Mouse (Mus musculus) C2C12 (cell line): Measurements from ENCODE around the gene H3f3a. TPM values are rescaled to one million over a fixed set of nuclear protein-coding genes. Genes with fewer than 3 reads are reported as not detected.

Experiments used
- H3K27me3 ChIP-seq: one replicate; pipeline ENCODE4 v1.6.1; 2011; ENCODE audit not compliant: control insufficient read depth, insufficient read depth, insufficient read length
- H3K36me3 ChIP-seq: one replicate; pipeline ENCODE4 v1.6.1; 2011; ENCODE audit not compliant: control insufficient read depth, insufficient read depth
- H3K4me3 ChIP-seq: one replicate; pipeline ENCODE4 v1.5.1; 2011; ENCODE audit warnings: mild to moderate bottlenecking, control low read depth; ENCODE audit not compliant: poor library complexity, insufficient read depth, severe bottlenecking
- H3K79me2 ChIP-seq: one replicate; pipeline ENCODE4 v1.6.1; 2011; ENCODE audit not compliant: control insufficient read depth, insufficient read depth
- H3K79me3 ChIP-seq: one replicate; pipeline ENCODE4 v1.6.1; 2011; ENCODE audit warnings: low read depth, control low read depth
- H3ac ChIP-seq: one replicate; pipeline ENCODE3; 2011; ENCODE audit warnings: low read depth; ENCODE audit not compliant: control insufficient read depth, insufficient read length
- CEBPB ChIP-seq: IDR thresholded peaks from one replicate; pipeline ENCODE4 v1.6.1; 2011; ENCODE audit warnings: low read depth, mild to moderate bottlenecking, control low read depth, moderate library complexity
- CTCF ChIP-seq: IDR thresholded peaks from one replicate; pipeline ENCODE4 v1.5.1; 2011; ENCODE audit not compliant: control insufficient read depth, insufficient read depth, insufficient read length
- FOSL1 ChIP-seq: IDR thresholded peaks from one replicate; pipeline ENCODE4 v1.8.0; 2011; ENCODE audit warnings: mild to moderate bottlenecking, low read length; ENCODE audit not compliant: poor library complexity, insufficient read depth, severe bottlenecking
- MAX ChIP-seq: IDR thresholded peaks from one replicate; pipeline ENCODE4 v1.6.1; 2011; ENCODE audit warnings: mild to moderate bottlenecking, control low read depth
- MYOD1 ChIP-seq: IDR thresholded peaks from one replicate; pipeline ENCODE4 v1.6.1; 2011; ENCODE audit warnings: low read depth; ENCODE audit not compliant: control insufficient read depth, insufficient read length
- MYOG ChIP-seq: IDR thresholded peaks from one replicate; pipeline ENCODE4 v1.6.1; 2011; ENCODE audit not compliant: control insufficient read depth, insufficient read length; ENCODE audit errors: extremely low read depth
- USF1 ChIP-seq: IDR thresholded peaks from one replicate; pipeline ENCODE4 v1.6.1; 2011; ENCODE audit warnings: low read depth, mild to moderate bottlenecking, control low read depth, moderate library complexity
- polyA plus RNA-seq: library from polyadenylated mRNA; unstranded; fragments of >200 nt; fragmentation: generic; extraction: Trizol; gene quantifications from one replicate; pipeline ENCODE4 v1.2.1, GENCODE M21; 2012; ENCODE audit warnings: missing spikeins

H3f3a gene
- polyA plus RNA-seq, 1 experiment = 570 TPM

DNA sequence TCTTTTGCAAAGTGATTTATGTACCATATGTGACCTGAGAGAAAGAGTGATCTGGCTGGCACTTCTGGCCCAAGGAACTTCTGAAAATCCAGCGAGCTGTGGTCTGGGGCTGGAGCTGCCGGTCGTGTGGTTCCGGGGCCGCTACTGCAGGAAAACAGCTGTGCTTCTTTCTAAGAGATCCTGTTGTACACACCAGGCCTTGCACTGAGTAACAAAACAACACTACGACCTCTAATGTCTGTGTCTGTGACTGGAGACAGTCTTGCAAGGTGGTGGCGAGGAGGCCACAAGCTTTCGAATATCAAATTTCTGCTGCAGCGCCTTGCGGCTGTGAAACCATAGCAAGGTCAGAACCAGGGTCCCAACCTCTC lies 36.5 kb downstream of the H3f3a start:
- Histone ChIP-seq H3K36me3 (no peaks in the 10 kb centered on the region), H3ac (peak overlapping the region; percentile 58), H3K79me3 (no peaks in the 10 kb centered on the region), H3K27me3 (no peaks in the 10 kb centered on the region), H3K79me2 (no peaks in the 10 kb centered on the region), H3K4me3 (peak overlapping the region; percentile 43)
- TF ChIP-seq MAX (no peak), MYOD1 (no peak), MYOG (no peak), CEBPB (no peak), USF1 (no peak), FOSL1 (no peak), CTCF (no peak)

DNA sequence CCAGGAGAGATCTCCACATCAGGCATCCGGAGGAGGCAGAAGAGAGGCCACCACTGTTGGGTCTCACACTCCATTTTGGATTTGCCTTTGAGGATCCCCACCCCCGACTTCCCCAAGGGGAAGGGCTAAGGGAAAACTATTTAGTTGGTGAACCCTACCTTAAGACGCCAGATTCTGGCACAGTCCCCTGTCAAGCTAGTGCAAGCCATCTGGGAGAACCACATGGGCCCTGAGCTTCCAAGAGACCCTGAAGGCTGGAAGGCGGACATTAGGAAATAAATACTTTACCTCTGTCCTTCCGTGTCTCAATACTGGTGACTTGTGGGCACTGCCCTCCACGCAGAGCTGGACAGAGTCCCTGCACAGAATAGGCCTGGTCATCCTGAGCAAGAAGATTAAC lies 37.2 kb downstream of the H3f3a start:
- Histone ChIP-seq H3K4me3 (no peak overlapping the region), H3K79me3 (no peaks in the 10 kb centered on the region), H3K36me3 (no peaks in the 10 kb centered on the region), H3ac (no peak overlapping the region), H3K79me2 (no peaks in the 10 kb centered on the region), H3K27me3 (no peaks in the 10 kb centered on the region)
- TF ChIP-seq MAX (no peak), CTCF (no peak), FOSL1 (no peak), MYOD1 (no peak), USF1 (no peak), CEBPB (no peak), MYOG (no peak)

DNA sequence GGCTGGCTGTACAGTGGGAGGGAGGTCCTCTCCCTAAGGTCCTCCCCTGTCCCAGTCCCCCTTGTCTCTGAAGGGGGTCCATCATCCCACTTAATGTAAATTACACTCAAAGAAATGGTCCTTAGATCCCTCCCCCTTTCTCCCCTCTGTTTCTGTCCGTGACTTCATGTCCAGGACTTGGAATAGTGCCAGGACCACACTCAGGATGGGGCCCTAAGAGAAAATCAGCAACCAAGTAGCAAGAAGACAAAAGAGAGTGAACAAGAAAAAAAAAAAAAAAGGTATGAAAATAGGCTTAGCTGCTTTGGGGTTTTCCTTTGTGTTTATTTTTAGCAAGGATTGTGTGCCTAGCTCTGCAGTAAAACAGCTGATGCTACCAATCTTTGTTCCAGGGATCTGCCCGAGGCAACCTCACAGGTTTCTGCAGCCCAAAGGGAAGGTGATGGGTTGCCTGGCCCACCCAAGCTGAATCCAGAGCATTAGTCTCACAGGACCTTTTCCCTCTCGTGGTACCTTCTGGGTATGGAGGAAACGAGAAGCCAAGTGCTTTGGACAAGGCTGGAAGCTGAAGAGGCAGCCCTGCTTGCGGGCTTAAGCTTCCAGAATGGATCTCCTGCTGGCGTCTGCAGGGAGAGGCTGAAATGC lies 37.8 kb downstream of the H3f3a start:
- Histone ChIP-seq H3K79me2 (no peaks in the 10 kb centered on the region), H3K36me3 (no peaks in the 10 kb centered on the region), H3K4me3 (no peak overlapping the region), H3ac (no peak overlapping the region), H3K27me3 (no peaks in the 10 kb centered on the region), H3K79me3 (no peaks in the 10 kb centered on the region)
- no peak for TF ChIP-seq MYOD1
- TF ChIP-seq CTCF = no peak
- TF ChIP-seq FOSL1 = no peak
- no peak for TF ChIP-seq USF1
- no peak for TF ChIP-seq CEBPB
- no peak for TF ChIP-seq MAX
- TF ChIP-seq MYOG = no peak

DNA sequence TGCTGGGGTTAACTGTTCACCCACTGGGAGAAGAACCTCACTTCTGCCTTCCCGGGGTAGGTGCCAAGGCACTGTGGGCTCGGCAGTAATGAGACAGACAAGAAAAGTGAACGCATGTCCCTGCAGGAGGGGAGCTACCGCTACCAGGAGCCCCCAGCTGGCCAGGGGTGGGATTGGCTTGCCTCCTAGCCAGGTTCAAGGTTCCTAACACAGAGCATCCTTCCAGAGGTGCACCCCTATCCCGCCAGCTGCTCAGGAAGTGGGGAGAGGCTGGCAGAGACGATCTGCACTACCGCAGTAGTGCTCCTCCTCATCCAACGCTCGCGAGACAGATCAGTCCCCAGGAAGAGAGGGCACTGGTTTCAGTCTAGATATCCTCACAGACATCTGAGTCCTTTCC lies 38.4 kb downstream of the H3f3a start:
- Histone ChIP-seq H3K36me3 (no peaks in the 10 kb centered on the region), H3ac (no peak overlapping the region), H3K27me3 (no peaks in the 10 kb centered on the region), H3K4me3 (no peak overlapping the region), H3K79me2 (no peaks in the 10 kb centered on the region), H3K79me3 (no peaks in the 10 kb centered on the region)
- TF ChIP-seq CTCF (no peak), MYOD1 (no peak), CEBPB (no peak), MAX (no peak), FOSL1 (no peak), MYOG (no peak), USF1 (no peak)

DNA sequence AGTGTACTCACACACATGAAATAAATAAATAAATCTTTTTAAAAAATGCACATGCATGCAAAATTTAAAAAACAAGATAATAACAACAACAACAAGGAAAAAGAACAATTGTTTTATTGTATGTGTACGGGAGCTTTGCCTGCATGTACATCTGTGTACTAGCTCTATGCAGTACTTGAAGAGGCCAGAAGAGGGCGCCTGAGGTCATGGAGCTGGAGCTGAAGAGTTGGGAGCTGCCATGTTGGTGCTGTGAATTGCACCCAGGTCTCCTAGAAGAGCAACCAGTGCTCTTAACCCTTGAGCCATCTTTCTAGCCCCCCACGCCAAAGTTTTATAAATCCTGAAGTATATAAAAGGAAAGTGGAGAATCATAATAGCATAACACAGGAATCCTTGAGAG lies 39.1 kb downstream of the H3f3a start:
- Histone ChIP-seq H3K79me3 (no peaks in the 10 kb centered on the region), H3K27me3 (no peaks in the 10 kb centered on the region), H3K36me3 (no peaks in the 10 kb centered on the region), H3ac (no peak overlapping the region), H3K4me3 (no peak overlapping the region), H3K79me2 (no peaks in the 10 kb centered on the region)
- TF ChIP-seq CEBPB (no peak), MYOD1 (no peak), FOSL1 (no peak)

DNA sequence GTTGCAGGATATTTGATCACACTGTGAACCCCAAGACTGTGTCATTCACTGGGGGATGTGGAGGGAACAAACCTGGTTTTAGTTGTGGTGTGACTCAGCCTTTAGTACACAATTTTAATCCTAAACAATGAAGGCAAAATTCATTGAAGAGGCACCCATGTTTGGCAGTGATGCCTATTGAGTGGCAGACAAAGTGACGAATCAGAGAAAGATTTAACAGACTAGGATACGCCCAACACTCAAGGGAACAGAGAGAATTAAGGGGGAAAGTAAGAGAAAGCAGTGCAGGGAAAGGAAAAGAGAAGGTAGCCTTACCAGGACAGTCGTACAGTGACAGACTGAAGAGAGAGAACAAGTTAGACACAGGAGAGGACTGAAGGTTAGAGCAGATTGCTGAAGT lies 41.5 kb downstream of the H3f3a start:
- TF ChIP-seq CTCF = no peak
- TF ChIP-seq MYOG = no peak
- TF ChIP-seq MYOD1 = no peak
- TF ChIP-seq MAX = no peak
- no peak for TF ChIP-seq CEBPB
- Histone ChIP-seq H3ac (no peak overlapping the region), H3K4me3 (no peak overlapping the region), H3K36me3 (no peaks in the 10 kb centered on the region), H3K79me3 (no peaks in the 10 kb centered on the region), H3K79me2 (no peaks in the 10 kb centered on the region), H3K27me3 (no peaks in the 10 kb centered on the region)

DNA sequence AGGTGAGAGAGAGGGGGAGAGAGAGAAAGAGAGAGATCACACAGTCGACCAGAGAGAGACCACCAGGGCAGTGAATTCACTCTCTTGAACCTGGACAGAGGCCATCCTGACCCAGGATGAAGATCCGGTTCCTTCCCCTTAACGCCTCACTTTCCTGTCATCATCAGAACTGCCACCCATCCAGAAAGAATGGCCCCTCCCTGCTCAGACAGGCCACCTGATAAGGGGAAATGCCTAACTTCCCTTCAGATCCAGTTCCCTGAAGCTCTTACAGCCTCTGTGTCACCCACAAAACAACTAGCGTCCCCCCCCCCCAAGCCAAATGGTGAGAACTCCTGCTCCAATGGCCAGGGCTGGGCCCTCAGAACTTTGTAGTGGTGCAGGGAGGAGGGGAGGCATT lies 42.0 kb downstream of the H3f3a start:
- H3K36me3 ChIP-seq = no peaks in the 10 kb centered on the region

More for the DNA sequence above, 42.0 kb downstream of the H3f3a start:
- no peak overlapping the region for H3ac ChIP-seq
- H3K27me3 ChIP-seq = no peaks in the 10 kb centered on the region
- H3K79me3 ChIP-seq = no peaks in the 10 kb centered on the region
- no peak overlapping the region for H3K4me3 ChIP-seq
- TF ChIP-seq MYOG (no peak), CEBPB (no peak), CTCF (no peak), FOSL1 (no peak), MYOD1 (no peak), MAX (no peak), USF1 (no peak)
- no peaks in the 10 kb centered on the region for H3K79me2 ChIP-seq
